Mouse (Mus musculus) heart, embryonic 11.5 days (tissue): ENCODE measurements at regions not wholly inside any gene's neighbourhood (a gene's known extent, or its start where the extent isn't known, plus 50 kb on each side); places are given as distances from the start of the nearest gene placed in this dataset.

Source experiments
- ATAC-seq: fragments of 200-750 bp; cut with Nextera tagmentation; replicated peaks from 2 replicates; pipeline ENCODE4 v1.8.0; 2017; ENCODE audit warnings: moderate library complexity; ENCODE audit not compliant: insufficient number of reproducible peaks, low FRiP score, low TSS enrichment
- H3K27ac ChIP-seq: fragments of 300-500 bp; sonication (generic); 2 replicates; pipeline ENCODE4 v1.5.1; 2014; ENCODE audit warnings: mild to moderate bottlenecking, low read depth, low read length
- H3K27me3 ChIP-seq: fragments of 300-500 bp; sonication (generic); 2 replicates; pipeline ENCODE4 v1.6.1; 2014; ENCODE audit warnings: mild to moderate bottlenecking, low read length, mixed read lengths; ENCODE audit not compliant: control insufficient read depth, insufficient read depth
- H3K36me3 ChIP-seq: fragments of 300-500 bp; sonication (generic); 2 replicates; pipeline ENCODE4 v1.6.1; 2014; ENCODE audit warnings: mild to moderate bottlenecking, low read length, moderate library complexity, mixed read lengths; ENCODE audit not compliant: control insufficient read depth, insufficient read depth
- H3K4me1 ChIP-seq: fragments of 300-500 bp; sonication (generic); 2 replicates; pipeline ENCODE4 v1.6.1; 2014; ENCODE audit warnings: low read length; ENCODE audit not compliant: control insufficient read depth, insufficient read depth
- H3K4me2 ChIP-seq: fragments of 300-500 bp; sonication (generic); 2 replicates; pipeline ENCODE4 v1.6.1; 2014; ENCODE audit warnings: mild to moderate bottlenecking, moderate library complexity
- H3K4me3 ChIP-seq: fragments of 300-500 bp; sonication (generic); 2 replicates; pipeline ENCODE4 v1.5.1; 2014; ENCODE audit warnings: low read depth, low read length
- H3K9ac ChIP-seq: fragments of 300-500 bp; sonication (generic); 2 replicates; pipeline ENCODE4 v1.6.1; 2014; ENCODE audit warnings: mild to moderate bottlenecking, low read depth, low read length, moderate library complexity
- H3K9me3 ChIP-seq: fragments of 300-500 bp; sonication (generic); replicated peaks from 2 replicates; pipeline ENCODE4 v1.6.1; 2016; ENCODE audit warnings: low read length; ENCODE audit not compliant: control insufficient read depth
- WGBS: fragments of 180-500 bp; shearing (Covaris S2); extraction: QIAGEN DNeasy Blood & Tissue Kit; methylation state at CpG from one replicate; pipeline ENCODE4 v1.1.7; 2014; ENCODE audit not compliant: insufficient replicate concordance; 5-methylcytosine and 5-hydroxymethylcytosine counted together

- Histone ChIP-seq H3K4me1 (no peaks in the 10 kb centered on the region), H3K27me3 (no peaks in the 10 kb centered on the region), H3K4me2 (no peak overlapping the region), H3K27ac (no peak overlapping the region), H3K4me3 (no peak overlapping the region), H3K36me3 (no peaks in the 10 kb centered on the region), H3K9ac (no peak overlapping the region), H3K9me3 (no peaks in the 10 kb centered on the region)
- 64% methylated on average over 3 of the region's 3 CpGs for WGBS
- ATAC-seq = no peak
These were observed 87.3 kb upstream of the Arsj start for GRCm38 (mm10) chr3:126276008-126276700.

- no peaks in the 10 kb centered on the region for H3K4me1 ChIP-seq
- H3K4me3 ChIP-seq = no peak overlapping the region
- no peak overlapping the region for H3K27ac ChIP-seq
- no peak overlapping the region for H3K4me2 ChIP-seq
- no peaks in the 10 kb centered on the region for H3K9me3 ChIP-seq
- WGBS = 73% methylated on average over 7 of the region's 7 CpGs
- H3K9ac ChIP-seq = no peak overlapping the region
- no peaks in the 10 kb centered on the region for H3K36me3 ChIP-seq
- no peaks in the 10 kb centered on the region for H3K27me3 ChIP-seq
- no peak for ATAC-seq
These were observed 79.0 kb upstream of the Arsj start for GRCm38 (mm10) chr3:126284294-126285090.

GRCm38 (mm10) chr3:126292259-126292658 lies 71.2 kb upstream of the Arsj start:
- ATAC-seq = no peak
- no peaks in the 10 kb centered on the region for H3K4me1 ChIP-seq
- no peaks in the 10 kb centered on the region for H3K27me3 ChIP-seq

GRCm38 (mm10) chr3:126292830-126293229 lies 70.7 kb upstream of the Arsj start:
- 52% methylated on average over 1 of the region's 1 CpGs for WGBS
- H3K27ac ChIP-seq = no peak overlapping the region
- H3K4me2 ChIP-seq = no peak overlapping the region
- no peaks in the 10 kb centered on the region for H3K27me3 ChIP-seq
- no peaks in the 10 kb centered on the region for H3K4me1 ChIP-seq
- H3K36me3 ChIP-seq = no peaks in the 10 kb centered on the region
- H3K4me3 ChIP-seq = no peak overlapping the region
- no peak overlapping the region for H3K9ac ChIP-seq
- no peak for ATAC-seq
- H3K9me3 ChIP-seq = no peaks in the 10 kb centered on the region

More at GRCm38 (mm10) chr3:126292259-126292658, 71.2 kb upstream of the Arsj start:
- Histone ChIP-seq H3K36me3 (no peaks in the 10 kb centered on the region), H3K27ac (no peak overlapping the region), H3K9ac (no peak overlapping the region), H3K9me3 (no peaks in the 10 kb centered on the region), H3K4me3 (no peak overlapping the region), H3K4me2 (no peak overlapping the region)
- WGBS = 69% methylated on average over 5 of the region's 5 CpGs

GRCm38 (mm10) chr3:126293645-126294044 lies 69.8 kb upstream of the Arsj start:
- H3K27ac ChIP-seq = no peak overlapping the region
- no peaks in the 10 kb centered on the region for H3K27me3 ChIP-seq
- H3K4me2 ChIP-seq = no peak overlapping the region
- ATAC-seq = no peak
- no peaks in the 10 kb centered on the region for H3K36me3 ChIP-seq
- H3K4me1 ChIP-seq = no peaks in the 10 kb centered on the region
- H3K9me3 ChIP-seq = no peaks in the 10 kb centered on the region
- no peak overlapping the region for H3K4me3 ChIP-seq
- no peak overlapping the region for H3K9ac ChIP-seq
- 75% methylated on average over 4 of the region's 4 CpGs for WGBS

- Histone ChIP-seq H3K27ac (no peak overlapping the region), H3K4me1 (peaks cover 9% of the 10 kb centered on the region; the same call in 1 of the 2 replicates), H3K36me3 (no peaks in the 10 kb centered on the region), H3K4me3 (no peak overlapping the region), H3K9me3 (no peaks in the 10 kb centered on the region), H3K27me3 (no peaks in the 10 kb centered on the region), H3K9ac (no peak overlapping the region), H3K4me2 (no peak overlapping the region)
- 76% methylated on average over 1 of the region's 1 CpGs for WGBS
- ATAC-seq = no peak
These were observed 67.6 kb upstream of the Arsj start for GRCm38 (mm10) chr3:126295932-126296331.

GRCm38 (mm10) chr3:126299257-126299656 lies 64.2 kb upstream of the Arsj start:
- Histone ChIP-seq H3K4me1 (peaks cover 9% of the 10 kb centered on the region; the same call in 1 of the 2 replicates), H3K4me3 (no peak overlapping the region), H3K27ac (no peak overlapping the region), H3K36me3 (no peaks in the 10 kb centered on the region), H3K9ac (no peak overlapping the region), H3K9me3 (no peaks in the 10 kb centered on the region), H3K27me3 (no peaks in the 10 kb centered on the region), H3K4me2 (no peak overlapping the region)
- WGBS = 46% methylated on average over 3 of the region's 3 CpGs
- ATAC-seq = no peak

GRCm38 (mm10) chr3:126308303-126308702 lies 55.2 kb upstream of the Arsj start:
- no peaks in the 10 kb centered on the region for H3K27me3 ChIP-seq
- no peak overlapping the region for H3K4me3 ChIP-seq
- H3K9ac ChIP-seq = no peak overlapping the region
- no peaks in the 10 kb centered on the region for H3K4me1 ChIP-seq
- no peak overlapping the region for H3K27ac ChIP-seq
- no peaks in the 10 kb centered on the region for H3K9me3 ChIP-seq
- H3K4me2 ChIP-seq = no peak overlapping the region
- ATAC-seq = no peak
- no peaks in the 10 kb centered on the region for H3K36me3 ChIP-seq
